Mouse (Mus musculus) CH12.LX (cell line): ENCODE measurements at regions not wholly inside any gene's neighbourhood (a gene's known extent, or its start where the extent isn't known, plus 50 kb on each side); places are given as distances from the start of the nearest gene placed in this dataset.

ENCODE experiments used
- DNase-seq: peaks from one replicate; pipeline ENCODE4 v3.0.0-alpha.2; 2013; ENCODE audit errors: extremely low read depth
- H3K27ac ChIP-seq: 2 replicates; pipeline ENCODE4 v1.5.1; 2012; ENCODE audit warnings: low read depth, mild to moderate bottlenecking, control low read depth, moderate library complexity; ENCODE audit not compliant: insufficient read depth
- H3K27me3 ChIP-seq: replicated peaks from 2 replicates; pipeline ENCODE3; 2012; ENCODE audit warnings: inconsistent platforms
- H3K36me3 ChIP-seq, 2 experiments: replicated peaks in 1 of 2; 2 replicates each; pipeline versions ENCODE3 to v1.6.1; 2012; ENCODE audit warnings: inconsistent platforms in 1 of 2, low read length in 1 of 2, mild to moderate bottlenecking in 1 of 2, mixed read lengths in 1 of 2, moderate library complexity in 1 of 2; ENCODE audit not compliant: control insufficient read depth in 1 of 2, insufficient read depth in 1 of 2
- H3K4me1 ChIP-seq, 2 experiments: 2 replicates each; pipeline ENCODE4 v1.6.1; 2012; ENCODE audit warnings: inconsistent platforms in 1 of 2, moderate library complexity in 1 of 2; ENCODE audit not compliant: insufficient read depth in 2 of 2, control insufficient read depth in 1 of 2
- H3K4me2 ChIP-seq: 2 replicates; pipeline ENCODE4 v1.6.1; 2012; ENCODE audit warnings: low read depth, mild to moderate bottlenecking, control low read depth; ENCODE audit not compliant: poor library complexity, insufficient read depth, severe bottlenecking
- H3K4me3 ChIP-seq, 3 experiments: fragments of 150-350 bp in 1 of 3; sonication (generic) in 1 of 3; replicated peaks in 1 of 3; 2 replicates each; pipeline versions ENCODE3 to v1.5.1; 2011 to 2012; ENCODE audit warnings: low read depth in 2 of 3, low read length in 2 of 3, mild to moderate bottlenecking in 2 of 3, moderate library complexity in 2 of 3, control low read depth in 1 of 3, improper control_type of control experiment in 1 of 3, inconsistent platforms in 1 of 3, mixed read lengths in 1 of 3; ENCODE audit not compliant: poor library complexity in 1 of 3
- H3K79me2 ChIP-seq: replicated peaks from 2 replicates; pipeline ENCODE4 v1.6.1; 2012; ENCODE audit warnings: mild to moderate bottlenecking, moderate library complexity; ENCODE audit not compliant: control insufficient read depth, poor library complexity, insufficient read depth, severe bottlenecking; ENCODE audit errors: extremely low read depth
- H3K9ac ChIP-seq: 2 replicates; pipeline ENCODE4 v1.6.1; 2012; ENCODE audit warnings: low read depth, mild to moderate bottlenecking, control low read depth, moderate library complexity; ENCODE audit not compliant: insufficient read depth
- H3K9me3 ChIP-seq: replicated peaks from 2 replicates; pipeline ENCODE3; 2012; ENCODE audit warnings: low read length, inconsistent platforms, mixed read lengths
- BHLHE40 ChIP-seq: IDR thresholded peaks from 2 replicates; pipeline ENCODE4 v1.6.1; 2011; ENCODE audit warnings: mild to moderate bottlenecking, low read depth, low read length, improper control_type of control experiment
- CHD1 ChIP-seq: IDR thresholded peaks from 2 replicates; pipeline ENCODE4 v1.6.1; 2012; ENCODE audit warnings: low read depth, low read length, improper control_type of control experiment, inconsistent platforms
- EP300 ChIP-seq: IDR thresholded peaks from 2 replicates; pipeline ENCODE4 v1.6.1; 2011; ENCODE audit warnings: low read length, improper control_type of control experiment
- GABPA ChIP-seq: IDR thresholded peaks from 2 replicates; pipeline ENCODE4 v1.6.1; 2012; ENCODE audit warnings: low read depth, low read length, improper control_type of control experiment, inconsistent platforms; ENCODE audit not compliant: insufficient replicate concordance
- HCFC1 ChIP-seq: IDR thresholded peaks from 2 replicates; pipeline ENCODE4 v1.6.1; 2012; ENCODE audit warnings: low read depth, mild to moderate bottlenecking, inconsistent platforms, low read length, improper control_type of control experiment
- IRF4 ChIP-seq: IDR thresholded peaks from 2 replicates; pipeline ENCODE4 v1.6.1; 2014; ENCODE audit warnings: low read depth, mild to moderate bottlenecking, inconsistent platforms, low read length, improper control_type of control experiment
- JUND ChIP-seq: conservative IDR thresholded peaks from 2 replicates; pipeline ENCODE4 v1.6.1; 2011; ENCODE audit warnings: low read depth, low read length, improper control_type of control experiment
- MAFK ChIP-seq: IDR thresholded peaks from 2 replicates; pipeline ENCODE4 v1.6.1; 2011; ENCODE audit warnings: low read length, improper control_type of control experiment; ENCODE audit not compliant: insufficient replicate concordance
- MAZ ChIP-seq: IDR thresholded peaks from 2 replicates; pipeline ENCODE4 v1.6.1; 2012; ENCODE audit warnings: low read depth, mild to moderate bottlenecking, inconsistent platforms, low read length, improper control_type of control experiment, moderate library complexity
- MEF2A ChIP-seq: IDR thresholded peaks from 2 replicates; pipeline ENCODE4 v1.6.1; 2014; ENCODE audit warnings: low read depth, mild to moderate bottlenecking, inconsistent platforms, low read length, improper control_type of control experiment, borderline replicate concordance
- MXI1 ChIP-seq: IDR thresholded peaks from 2 replicates; pipeline ENCODE4 v1.6.1; 2011; ENCODE audit warnings: mild to moderate bottlenecking, low read depth, low read length, improper control_type of control experiment
- NELFE ChIP-seq: IDR thresholded peaks from 2 replicates; pipeline ENCODE4 v1.6.1; 2011; ENCODE audit warnings: low read depth, low read length, improper control_type of control experiment
- POLR2A ChIP-seq: IDR thresholded peaks from 2 replicates; pipeline ENCODE4 v1.6.1; 2011; ENCODE audit warnings: low read depth, mild to moderate bottlenecking, improper control_type of control experiment, low read length
- RCOR1 ChIP-seq: conservative IDR thresholded peaks from 2 replicates; pipeline ENCODE4 v1.6.1; 2012; ENCODE audit warnings: low read depth, mild to moderate bottlenecking, inconsistent platforms, low read length, improper control_type of control experiment
- SIN3A ChIP-seq: IDR thresholded peaks from 2 replicates; pipeline ENCODE4 v1.6.1; 2012; ENCODE audit warnings: low read length, improper control_type of control experiment, inconsistent platforms
- SMC3 ChIP-seq: IDR thresholded peaks from 2 replicates; pipeline ENCODE4 v1.6.1; 2011; ENCODE audit warnings: low read depth, low read length, improper control_type of control experiment
- TBP ChIP-seq: conservative IDR thresholded peaks from 2 replicates; pipeline ENCODE4 v1.6.1; 2011; ENCODE audit warnings: low read depth, low read length, improper control_type of control experiment
- UBTF ChIP-seq: IDR thresholded peaks from 2 replicates; pipeline ENCODE4 v1.6.1; 2012; ENCODE audit warnings: low read depth, mild to moderate bottlenecking, inconsistent platforms, low read length, improper control_type of control experiment, moderate library complexity
- USF1 ChIP-seq: IDR thresholded peaks from 2 replicates; pipeline ENCODE4 v1.6.1; 2014; ENCODE audit warnings: low read depth, mild to moderate bottlenecking, inconsistent platforms, low read length, improper control_type of control experiment
- USF2 ChIP-seq: conservative IDR thresholded peaks from 2 replicates; pipeline ENCODE4 v1.6.1; 2011; ENCODE audit warnings: low read depth, low read length, improper control_type of control experiment
- ZC3H11A ChIP-seq: IDR thresholded peaks from 2 replicates; pipeline ENCODE4 v1.6.1; 2012; ENCODE audit warnings: low read depth, mild to moderate bottlenecking, inconsistent platforms, low read length, improper control_type of control experiment
- ZMIZ1 ChIP-seq: IDR thresholded peaks from 2 replicates; pipeline ENCODE4 v1.6.1; 2012; ENCODE audit warnings: low read depth, mild to moderate bottlenecking, inconsistent platforms, low read length, improper control_type of control experiment
- ZNF384 ChIP-seq: IDR thresholded peaks from 2 replicates; pipeline ENCODE4 v1.6.1; 2012; ENCODE audit warnings: low read depth, low read length, improper control_type of control experiment, inconsistent platforms
- dilution Hi-C: fragments of 300-500 bp; cut with MboI; formaldehyde crosslinking; loops from 2 replicates; pipeline ENCODE4 v1.14.3; 2020; ENCODE audit warnings: low sequenced_read_pairs; ENCODE audit not compliant: extremely low pct_unique_long_range_greater_than_20kb, extremely low pct_ligation_motif_present
- in situ Hi-C: fragments of 300-500 bp; cut with MboI; formaldehyde crosslinking; loops from 3 replicates; pipeline ENCODE4 v1.14.3; 2019; ENCODE audit warnings: low sequenced_read_pairs, low pct_ligation_motif_present, low pct_unique_long_range_greater_than_20kb, mixed read lengths

DNA sequence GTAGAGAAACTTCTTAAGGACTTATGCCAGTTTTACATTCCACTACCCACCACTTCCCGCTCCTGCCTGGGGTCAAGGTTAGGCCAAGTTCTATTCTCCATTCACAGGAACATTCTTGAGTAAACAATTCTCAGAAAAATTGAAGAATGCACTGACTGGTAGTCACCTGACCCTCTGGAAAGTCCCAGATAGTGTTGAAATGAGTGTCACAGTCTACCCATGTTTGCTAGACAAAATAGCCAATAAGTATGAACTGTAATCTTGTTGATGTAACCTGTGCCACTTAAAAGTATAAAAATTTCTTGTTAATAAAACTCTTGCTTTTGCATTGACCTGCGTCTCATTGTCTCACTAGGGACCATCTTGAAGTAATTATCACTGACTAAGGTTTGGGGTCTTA is 1487.9 kb downstream of the Tbl1xr1 start:
- Histone ChIP-seq H3K36me3 (no peaks in the 10 kb centered on the region), H3K4me1 (no peaks in the 10 kb centered on the region), H3K9ac (no peak overlapping the region), H3K79me2 (no peaks in the 10 kb centered on the region), H3K27ac (no peak overlapping the region), H3K27me3 (no peaks in the 10 kb centered on the region), H3K9me3 (peaks cover 15% of the 10 kb centered on the region), H3K4me2 (no peak overlapping the region), H3K4me3 (no peak overlapping the region)
- DNase-seq, result no peak
- in situ Hi-C loops, result no loop called here
- dilution Hi-C loops, result no loop called here
- no peak for TF ChIP-seq MEF2A
- no peak for TF ChIP-seq ZMIZ1
- TF ChIP-seq SIN3A, result no peak
- TF ChIP-seq EP300, result peak; percentile 48; the same call in 1 of the 2 replicates
- TF ChIP-seq MAZ, result no peak
- TF ChIP-seq USF1, result peak; percentile 20; the same call in 1 of the 2 replicates
- TF ChIP-seq CHD1, result no peak
- TF ChIP-seq UBTF, result no peak
- TF ChIP-seq GABPA, result no peak
- TF ChIP-seq HCFC1, result no peak
- no peak for TF ChIP-seq TBP
- no peak for TF ChIP-seq POLR2A
- peak; percentile 51; the same call in 1 of the 2 replicates for TF ChIP-seq IRF4
- TF ChIP-seq JUND, result 0 out of 2 replicates have a peak, but pooled peaks have one; percentile 24
- peak; percentile 62 for TF ChIP-seq BHLHE40
- no peak for TF ChIP-seq NELFE
- TF ChIP-seq ZNF384, result no peak

DNA sequence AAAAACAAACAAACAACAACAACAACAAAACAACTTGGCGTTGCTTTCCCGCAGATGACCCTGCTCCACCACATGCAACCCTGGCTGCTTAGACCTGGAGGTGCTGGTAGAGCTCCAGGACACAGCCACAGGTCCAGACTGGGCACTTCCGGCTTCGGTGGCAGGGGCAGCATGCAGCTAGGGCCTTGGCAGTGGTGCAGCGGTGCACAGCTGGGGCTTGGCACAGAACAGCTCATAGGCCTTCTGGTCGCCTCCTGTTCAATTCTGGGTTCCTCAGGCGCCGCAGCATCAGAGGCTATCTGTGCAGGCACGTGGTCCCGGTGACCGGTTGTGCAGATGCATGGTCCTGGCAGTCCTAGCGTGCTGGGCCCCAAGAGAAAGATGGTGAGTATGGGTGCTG is 1492.4 kb downstream of the Tbl1xr1 start:
- no peak overlapping the region for H3K27ac ChIP-seq
- H3K36me3 ChIP-seq, result no peaks in the 10 kb centered on the region
- TF ChIP-seq MEF2A, result no peak
- TF ChIP-seq SIN3A, result no peak
- no peak for TF ChIP-seq TBP
- no peak for TF ChIP-seq SMC3
- no peak for TF ChIP-seq RCOR1
- no peak for TF ChIP-seq EP300
- no peak for TF ChIP-seq JUND
- no peak for TF ChIP-seq HCFC1
- no peak for TF ChIP-seq ZC3H11A
- TF ChIP-seq MAFK, result no peak
- TF ChIP-seq MXI1, result no peak
- TF ChIP-seq USF2, result no peak
- TF ChIP-seq GABPA, result no peak
- TF ChIP-seq NELFE, result no peak
- no peak overlapping the region for H3K9ac ChIP-seq
- no peaks in the 10 kb centered on the region for H3K79me2 ChIP-seq
- no peak overlapping the region for H3K4me2 ChIP-seq
- dilution Hi-C loops, result no loop called here
- no peak overlapping the region for H3K4me3 ChIP-seq
- in situ Hi-C loops, result no loop called here
- no peak for DNase-seq
- peaks cover 15% of the 10 kb centered on the region for H3K9me3 ChIP-seq
- no peaks in the 10 kb centered on the region for H3K27me3 ChIP-seq
- H3K4me1 ChIP-seq, result no peaks in the 10 kb centered on the region
